Mouse (Mus musculus) bone marrow, adult 2 months (tissue): ENCODE measurements around the gene Mrpl9.

Experiments
- CTCF ChIP-seq: fragments of 200-500 bp; IDR thresholded peaks from 2 replicates; pipeline ENCODE4 v1.5.1; 2011; ENCODE audit warnings: low read length, control low read depth; ENCODE audit not compliant: control insufficient read depth, insufficient read depth
- POLR2A ChIP-seq: fragments of 200-500 bp; IDR thresholded peaks from 2 replicates; pipeline ENCODE4 v1.6.1; 2011; ENCODE audit warnings: low read depth, mild to moderate bottlenecking, control low read depth, low read length, borderline replicate concordance; ENCODE audit not compliant: control insufficient read depth

- no peak for TF ChIP-seq POLR2A
- no peak for TF ChIP-seq CTCF
Measured at GRCm38 (mm10) chr3:94430980-94431379, 12.1 kb upstream of the Mrpl9 start.
